Mouse (Mus musculus) kidney, adult 8-10 months (tissue): ENCODE measurements around the gene Prr14l.
"Not testable (repeated sequence)": the region's sequence is repeated elsewhere in the genome, so short reads cannot be mapped to it uniquely, and the experiment has no call there.

Experiments
- DNase-seq, 2 experiments: peaks; one replicate each; pipeline ENCODE4 v3.0.0; 2022

Gene Prr14l

GRCm38 (mm10) chr5:32785313-32785915, 68.6 kb downstream of the Prr14l start, which contains the start of gene Pisd:
Gene Pisd, minus strand, starts transcription at chr5:32785646.
- peak; percentile 94 to 95 for DNase-seq

GRCm38 (mm10) chr5:32784726-32785125, 69.3 kb downstream of the Prr14l start:
- DNase-seq = no peak

DNA sequence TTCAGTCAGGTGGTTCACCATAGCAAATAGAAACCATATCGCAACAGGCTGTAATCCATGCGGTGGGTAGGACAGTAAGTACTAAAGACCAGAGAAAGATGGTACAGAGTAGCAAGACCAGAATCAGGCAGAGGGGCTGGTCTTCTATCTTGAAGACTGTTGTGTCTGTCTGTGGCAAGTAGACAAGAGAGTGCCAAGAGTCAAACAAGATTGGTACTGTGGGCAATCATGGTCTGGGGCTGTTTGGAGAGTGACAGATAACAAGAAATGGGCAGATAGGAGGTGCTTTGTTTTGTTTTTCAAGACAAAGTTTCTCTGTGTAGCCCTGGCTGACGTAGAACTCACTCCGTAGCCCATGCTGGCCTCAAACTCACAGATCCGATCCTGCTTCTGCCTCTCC, 72.5 kb downstream of the Prr14l start:
- no peak for DNase-seq

GRCm38 (mm10) chr5:32778168-32778567, 75.9 kb downstream of the Prr14l start:
- DNase-seq = no peak

GRCm38 (mm10) chr5:32772361-32772760, 81.7 kb downstream of the Prr14l start:
- no peak for DNase-seq

- DNase-seq = no peak
Observed at GRCm38 (mm10) chr5:32767636-32768373, 86.3 kb downstream of the Prr14l start.

DNA sequence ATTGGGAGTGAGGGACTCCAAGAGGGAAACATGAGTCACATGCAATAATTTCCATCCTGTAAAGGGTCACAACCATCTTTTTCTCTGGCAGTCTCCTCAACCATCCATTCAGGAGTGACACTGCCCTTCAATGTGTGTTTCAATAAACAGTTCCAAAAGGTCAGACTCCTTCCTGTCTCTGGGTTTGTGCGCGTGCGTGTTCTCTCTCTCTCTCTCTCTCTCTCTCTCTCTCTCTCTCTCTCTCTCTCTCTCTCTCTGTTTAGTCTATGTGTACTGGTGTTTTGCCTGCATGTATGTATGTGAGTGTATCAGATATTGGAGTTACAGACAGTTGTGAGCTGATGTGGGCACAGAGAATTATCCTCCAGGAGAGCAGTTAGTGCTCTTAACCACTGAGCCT, 87.1 kb downstream of the Prr14l start:
- no peak for DNase-seq

GRCm38 (mm10) chr5:32761566-32762140, 92.4 kb downstream of the Prr14l start:
- DNase-seq = no peak

DNA sequence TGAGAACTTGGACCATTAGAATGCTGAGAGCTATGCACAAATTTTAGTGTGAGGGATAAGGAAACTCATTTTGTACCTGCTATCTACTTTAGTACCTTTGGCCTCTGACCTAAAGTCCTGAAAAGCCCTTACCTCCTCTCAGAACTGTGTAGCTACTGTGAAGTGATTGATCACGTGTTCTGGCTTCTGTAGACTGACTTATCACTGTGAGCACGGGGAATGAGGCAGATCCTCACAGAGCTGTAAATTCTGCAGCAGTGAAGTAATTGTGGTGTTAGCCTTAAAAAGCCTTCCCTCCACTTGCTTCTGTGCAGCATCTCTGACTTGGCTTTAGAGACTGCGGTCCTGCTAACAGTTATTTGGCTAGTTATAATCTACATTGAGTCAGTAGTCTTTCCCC, 93.3 kb downstream of the Prr14l start:
- no peak for DNase-seq

DNA sequence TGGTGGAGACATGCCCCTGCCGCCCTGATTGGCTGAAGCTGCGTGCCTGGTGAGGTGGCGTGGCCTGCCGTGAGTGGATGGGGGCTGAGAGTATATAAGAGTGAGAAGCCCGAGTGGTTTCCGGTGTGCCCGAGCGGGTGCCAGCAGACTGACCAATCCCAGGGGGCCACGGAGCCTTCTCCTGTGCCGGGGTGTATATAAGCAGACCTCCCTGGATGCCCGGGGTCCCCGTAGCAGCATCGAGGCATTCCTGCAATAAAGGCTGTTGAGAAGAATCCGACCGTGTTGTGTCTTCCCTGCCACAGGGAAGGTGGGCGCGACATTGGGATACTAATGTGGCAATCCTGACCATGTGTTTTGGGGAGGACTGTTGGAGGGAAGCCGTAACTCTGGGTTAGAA, 93.7 kb downstream of the Prr14l start:
- DNase-seq = not testable (repeated sequence)

DNA sequence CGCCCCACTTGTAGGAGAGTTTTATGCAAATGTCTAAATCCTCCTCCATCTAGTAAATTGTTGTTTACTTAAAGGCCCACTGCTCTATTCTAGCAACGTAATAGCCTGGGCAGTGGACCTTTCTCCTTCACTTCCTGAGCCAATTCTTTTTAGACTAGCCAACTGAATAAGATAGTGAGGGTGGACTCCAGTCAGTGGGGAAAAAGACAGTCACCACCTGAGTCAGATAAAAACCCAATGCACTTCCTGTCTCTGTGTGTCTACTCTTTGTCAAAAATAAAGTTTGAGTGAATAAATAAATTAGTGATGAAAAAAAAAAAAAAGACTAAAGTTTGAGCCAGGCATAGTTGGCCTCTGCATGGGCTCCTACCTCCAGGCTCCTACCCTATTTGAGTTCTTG, 94.4 kb downstream of the Prr14l start:
- DNase-seq = no peak

GRCm38 (mm10) chr5:32756141-32756540, 97.9 kb downstream of the Prr14l start:
- DNase-seq = no peak

GRCm38 (mm10) chr5:32751736-32752135, 102.3 kb downstream of the Prr14l start:
- no peak for DNase-seq

DNA sequence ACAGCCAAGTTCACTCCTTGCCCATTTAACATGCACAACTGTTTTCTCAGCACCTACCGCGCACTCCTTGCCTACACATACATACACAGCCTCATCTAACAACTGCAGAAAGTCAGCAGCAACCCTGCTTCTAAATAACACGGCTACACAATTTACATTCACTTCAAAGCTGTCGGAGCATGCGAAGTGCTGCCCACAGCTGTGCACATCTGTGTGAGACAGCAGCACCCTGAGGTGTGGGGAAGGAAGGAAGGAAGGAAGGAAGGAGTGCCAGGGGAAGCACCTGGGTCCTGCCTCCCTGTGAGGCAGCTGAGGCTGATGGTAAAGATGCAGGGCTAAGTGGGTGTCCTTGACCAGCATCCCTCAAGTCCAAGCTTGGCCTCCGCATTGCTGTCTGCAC, 105.1 kb downstream of the Prr14l start:
- DNase-seq = no peak

DNA sequence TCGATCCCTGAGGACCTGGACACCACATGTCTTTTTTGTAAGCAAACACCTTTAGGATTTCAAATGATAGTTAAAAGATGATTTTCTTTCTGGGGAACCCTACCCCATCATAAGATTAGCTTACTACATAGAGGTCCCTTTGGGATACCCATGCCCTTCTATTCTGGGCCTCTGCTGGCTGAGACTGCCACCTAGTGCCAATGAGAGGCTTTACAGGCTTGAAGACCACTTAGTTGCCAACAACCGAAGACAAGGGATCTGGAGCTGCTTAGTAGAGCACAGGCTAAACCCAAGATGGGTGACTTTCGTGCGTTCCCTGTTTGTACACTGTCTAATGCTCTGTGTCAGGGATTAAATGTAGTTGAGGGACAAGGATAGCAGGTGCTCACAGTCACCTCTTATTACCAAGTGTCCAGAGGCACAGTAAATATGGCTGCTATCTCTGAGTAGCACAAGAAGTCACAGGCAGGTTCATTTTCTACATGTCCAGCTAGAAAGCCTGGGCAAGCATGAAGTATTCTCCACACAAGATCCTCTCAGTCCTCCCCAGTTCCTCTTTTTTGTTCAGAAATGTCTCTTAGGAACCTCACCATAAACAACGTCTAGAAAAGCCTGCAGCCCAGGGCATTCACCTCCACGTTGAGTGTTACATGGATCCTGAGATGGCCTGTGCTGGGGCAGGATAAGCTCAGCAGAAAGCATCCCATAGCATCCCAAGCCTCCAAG, 106.2 kb downstream of the Prr14l start:
- peak; percentile 34 to 47 for DNase-seq

- DNase-seq = peak; percentile 73 to 79
Observed at GRCm38 (mm10) chr5:32745705-32746655, 108.1 kb downstream of the Prr14l start.

DNA sequence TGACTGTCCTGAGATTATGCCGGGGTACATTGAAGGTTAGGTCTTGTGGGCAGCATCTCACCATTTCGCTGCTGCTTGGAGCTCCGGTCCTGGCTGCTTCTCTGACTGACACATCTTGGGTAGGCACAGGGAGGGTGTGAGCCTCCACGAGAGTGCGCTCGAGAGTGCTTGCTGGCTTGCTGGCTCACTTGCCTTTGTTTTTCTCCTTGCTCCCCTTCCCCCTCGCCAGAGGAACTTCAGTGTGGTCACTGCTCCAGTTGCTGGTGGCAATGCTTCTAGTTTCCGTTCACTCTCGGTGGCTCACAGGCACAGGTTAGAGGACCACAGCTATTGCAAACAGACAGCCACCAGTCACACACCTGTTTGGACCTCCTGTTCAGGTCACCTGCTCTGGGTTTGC, 111.9 kb downstream of the Prr14l start:
- no peak for DNase-seq

- not testable (repeated sequence) for DNase-seq
Observed at GRCm38 (mm10) chr5:32741377-32741776, 112.7 kb downstream of the Prr14l start.

DNA sequence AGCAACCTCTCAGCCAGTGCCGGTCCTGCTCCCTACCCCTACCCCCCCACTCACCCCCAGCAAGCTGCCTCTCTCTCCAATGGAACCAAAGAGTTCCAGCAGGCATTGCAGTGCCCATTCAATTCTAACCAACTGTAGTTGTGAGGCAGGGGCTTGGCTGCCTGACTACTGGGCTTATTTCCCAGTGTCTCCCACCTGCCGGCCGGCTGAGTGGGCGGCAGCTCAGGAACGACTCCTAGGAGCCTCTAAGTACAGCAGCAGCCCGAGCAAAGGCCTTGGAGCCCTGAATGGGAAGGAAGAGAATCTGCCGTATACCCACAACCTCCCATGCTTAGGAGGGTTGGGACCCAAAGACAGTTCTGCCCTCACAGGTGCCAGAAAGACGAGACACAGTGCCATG, 113.2 kb downstream of the Prr14l start:
- not testable (repeated sequence) for DNase-seq

GRCm38 (mm10) chr5:32740138-32740537, 113.9 kb downstream of the Prr14l start:
- no peak for DNase-seq
